Mouse (Mus musculus) heart, adult 9 months (tissue): ENCODE results near the gene Aspa.

ENCODE experiments used
- DNase-seq, 2 experiments: peaks; one replicate each; pipeline ENCODE4 v3.0.0; 2022; ENCODE audit warnings: low spot score in 2 of 2

Aspa gene

GRCm38 (mm10) chr11:73257362-73257945 lies 71.9 kb downstream of the Aspa start:
- DNase-seq: no peak
